Mouse (Mus musculus): Measurements from ENCODE around the gene Efcab9. TPM values are rescaled to one million over a fixed set of nuclear protein-coding genes. Genes with fewer than 3 reads are reported as not detected.
A peak's percentile ranks its signal among the peaks of the same experiment; 100 is the strongest.

Efcab9 gene
- polyA plus RNA-seq, 1 experiment from 2014 or later = 0.37 TPM

- H3K4me1 ChIP-seq (ENCODE audit: insufficient read depth) = peaks cover 8% of the 10 kb centered on the region
- H3K4me2 ChIP-seq = peak within 1 kb of the TSS; percentile 100
- WGBS = under 1% methylated on average over 74 of the region's 82 CpGs
- H3K9me3 ChIP-seq (ENCODE audit: low read depth, low read length) = no peaks in the 10 kb centered on the region
- peak within 1 kb of the TSS; percentile 63 for H3K9ac ChIP-seq
- peak within 1 kb of the TSS; percentile 20; the same call in 1 of the 2 replicates for H3K27ac ChIP-seq (ENCODE audit: low read depth)
- no peaks in the 10 kb centered on the region for H3K27me3 ChIP-seq (ENCODE audit: insufficient read depth, low read length)
- no peaks in the 10 kb centered on the region for H3K36me3 ChIP-seq (ENCODE audit: insufficient read depth)
- H3K4me3 ChIP-seq (ENCODE audit: low read depth, low read length) = peak within 1 kb of the TSS; percentile 65
- ATAC-seq (ENCODE audit: insufficient read depth) (peak; percentile 97), DNase-seq (peak; percentile 92)
- no peak for TF ChIP-seq CTCF (IDR thresholded peaks at IDR 0.05; ENCODE audit: low read depth)
Measured at GRCm38 (mm10) chr11:32532765-32533481, 1.0 kb upstream of the Efcab9 start, which contains the start of gene Stk10. Stk10 (plus strand) TSS chr11:32533305.

GRCm38 (mm10) chr11:32530151-32530550 is 1.7 kb downstream of the Efcab9 start:
- H3K9ac ChIP-seq = no peak overlapping the region
- H3K36me3 ChIP-seq (ENCODE audit: insufficient read depth) = 0 out of 2 replicates have a peak, but pooled peaks cover 4% of the 10 kb centered on the region
- no peaks in the 10 kb centered on the region for H3K27me3 ChIP-seq (ENCODE audit: insufficient read depth, low read length)
- H3K4me3 ChIP-seq (ENCODE audit: low read depth, low read length) = no peak overlapping the region
- H3K27ac ChIP-seq (ENCODE audit: low read depth) = no peak overlapping the region
- 86% methylated on average over 1 of the region's 1 CpGs for WGBS
- H3K4me1 ChIP-seq (ENCODE audit: insufficient read depth) = peaks cover 4% of the 10 kb centered on the region
- no peak for ATAC-seq (ENCODE audit: insufficient read depth)
- H3K4me2 ChIP-seq = no peak overlapping the region
- DNase-seq = no peak
- no peaks in the 10 kb centered on the region for H3K9me3 ChIP-seq (ENCODE audit: low read depth, low read length)
- TF ChIP-seq CTCF (IDR thresholded peaks at IDR 0.05; ENCODE audit: low read depth) = 0 out of 2 replicates have a peak, but pooled peaks have one; percentile 23

- Histone ChIP-seq H3K9me3 (ENCODE audit: low read depth, low read length) (no peaks in the 10 kb centered on the region), H3K4me3 (ENCODE audit: low read depth, low read length) (no peak overlapping the region), H3K27me3 (ENCODE audit: insufficient read depth, low read length) (no peaks in the 10 kb centered on the region), H3K4me1 (ENCODE audit: insufficient read depth) (no peaks in the 10 kb centered on the region; the same call in 1 of the 2 replicates), H3K4me2 (no peak overlapping the region), H3K27ac (ENCODE audit: low read depth) (no peak overlapping the region), H3K9ac (no peak overlapping the region), H3K36me3 (ENCODE audit: insufficient read depth) (0 out of 2 replicates have a peak, but pooled peaks cover 4% of the 10 kb centered on the region)
- no peak for DNase-seq
- 69% methylated on average over 4 of the region's 4 CpGs for WGBS
- no peak for ATAC-seq (ENCODE audit: insufficient read depth)
- TF ChIP-seq CTCF (IDR thresholded peaks at IDR 0.05; ENCODE audit: low read depth) = no peak
Measured at GRCm38 (mm10) chr11:32527006-32527405, 4.9 kb downstream of the Efcab9 start.

GRCm38 (mm10) chr11:32524122-32524920 is 7.6 kb downstream of the Efcab9 start:
- H3K9me3 ChIP-seq (ENCODE audit: low read depth, low read length) = no peaks in the 10 kb centered on the region
- 88% methylated on average over 11 of the region's 11 CpGs for WGBS
- no peaks in the 10 kb centered on the region for H3K4me1 ChIP-seq (ENCODE audit: insufficient read depth)
- no peak overlapping the region for H3K4me2 ChIP-seq
- DNase-seq (no peak), ATAC-seq (ENCODE audit: insufficient read depth) (no peak)
- no peak overlapping the region for H3K9ac ChIP-seq
- 0 out of 2 replicates have a peak, but pooled peaks cover 14% of the 10 kb centered on the region for H3K36me3 ChIP-seq (ENCODE audit: insufficient read depth)
- no peak overlapping the region for H3K27ac ChIP-seq (ENCODE audit: low read depth)
- H3K27me3 ChIP-seq (ENCODE audit: insufficient read depth, low read length) = no peaks in the 10 kb centered on the region
- TF ChIP-seq CTCF (IDR thresholded peaks at IDR 0.05; ENCODE audit: low read depth) = no peak
- H3K4me3 ChIP-seq (ENCODE audit: low read depth, low read length) = no peak overlapping the region

- WGBS = 70% methylated on average over 2 of the region's 2 CpGs
- Histone ChIP-seq H3K9ac (no peak overlapping the region), H3K27ac (ENCODE audit: low read depth) (no peak overlapping the region), H3K27me3 (ENCODE audit: insufficient read depth, low read length) (no peaks in the 10 kb centered on the region), H3K9me3 (ENCODE audit: low read depth, low read length) (no peaks in the 10 kb centered on the region), H3K36me3 (ENCODE audit: insufficient read depth) (peaks cover 36% of the 10 kb centered on the region), H3K4me3 (ENCODE audit: low read depth, low read length) (no peak overlapping the region), H3K4me2 (no peak overlapping the region), H3K4me1 (ENCODE audit: insufficient read depth) (no peaks in the 10 kb centered on the region)
- TF ChIP-seq CTCF (IDR thresholded peaks at IDR 0.05; ENCODE audit: low read depth) = no peak
- DNase-seq = no peak
- no peak for ATAC-seq (ENCODE audit: insufficient read depth)
Measured at GRCm38 (mm10) chr11:32521246-32521645, 10.6 kb downstream of the Efcab9 start.

- no peak for TF ChIP-seq CTCF (IDR thresholded peaks at IDR 0.05; ENCODE audit: low read depth)
- Histone ChIP-seq H3K9ac (no peak overlapping the region), H3K4me2 (no peak overlapping the region), H3K9me3 (ENCODE audit: low read depth, low read length) (no peaks in the 10 kb centered on the region), H3K27ac (ENCODE audit: low read depth) (no peak overlapping the region), H3K27me3 (ENCODE audit: insufficient read depth, low read length) (no peaks in the 10 kb centered on the region), H3K4me1 (ENCODE audit: insufficient read depth) (no peaks in the 10 kb centered on the region), H3K4me3 (ENCODE audit: low read depth, low read length) (no peak overlapping the region), H3K36me3 (ENCODE audit: insufficient read depth) (peaks cover 38% of the 10 kb centered on the region)
- WGBS = 92% methylated on average over 1 of the region's 1 CpGs
- ATAC-seq (ENCODE audit: insufficient read depth) (no peak), DNase-seq (no peak)
Measured at GRCm38 (mm10) chr11:32519354-32519753, 12.5 kb downstream of the Efcab9 start.

- no peak for TF ChIP-seq CTCF (IDR thresholded peaks at IDR 0.05; ENCODE audit: low read depth)
- H3K4me2 ChIP-seq = no peak overlapping the region
- WGBS = 84% methylated on average over 4 of the region's 4 CpGs
- H3K9me3 ChIP-seq (ENCODE audit: low read depth, low read length) = no peaks in the 10 kb centered on the region
- H3K4me3 ChIP-seq (ENCODE audit: low read depth, low read length) = no peak overlapping the region
- no peak overlapping the region for H3K27ac ChIP-seq (ENCODE audit: low read depth)
- H3K9ac ChIP-seq = no peak overlapping the region
- H3K27me3 ChIP-seq (ENCODE audit: insufficient read depth, low read length) = no peaks in the 10 kb centered on the region
- H3K4me1 ChIP-seq (ENCODE audit: insufficient read depth) = no peaks in the 10 kb centered on the region
- ATAC-seq (ENCODE audit: insufficient read depth) = no peak
- H3K36me3 ChIP-seq (ENCODE audit: insufficient read depth) = peaks cover 38% of the 10 kb centered on the region
- no peak for DNase-seq
Measured at GRCm38 (mm10) chr11:32518770-32519169, 13.1 kb downstream of the Efcab9 start.
